Mouse (Mus musculus): ENCODE data around the gene Card6.

- TF ChIP-seq CTCF (IDR thresholded peaks at IDR 0.05; ENCODE audit: borderline replicate concordance, insufficient read depth, low read depth, low read length) (no peak), POLR2A (IDR thresholded peaks at IDR 0.05; ENCODE audit: borderline replicate concordance, insufficient read depth, low read length) (no peak)
These were observed 11.4 kb upstream of the Card6 start for GRCm38 (mm10) chr15:5119707-5120106.
